Mouse (Mus musculus) myocyte (in vitro differentiated cells): Measurements from ENCODE around the gene Mtfr2.

Source experiments
- E2F4 ChIP-seq: IDR thresholded peaks from one replicate; pipeline ENCODE4 v1.6.1; 2011; ENCODE audit warnings: mild to moderate bottlenecking, control low read depth, moderate library complexity; ENCODE audit not compliant: insufficient read depth
- MYOD1 ChIP-seq, 3 experiments: IDR thresholded peaks; one replicate each; pipeline ENCODE4 v1.6.1; 2011; ENCODE audit warnings: control low read depth in 2 of 3, low read depth in 2 of 3, mild to moderate bottlenecking in 2 of 3, moderate library complexity in 1 of 3; ENCODE audit not compliant: insufficient read length in 2 of 3, control insufficient read depth in 1 of 3
- POLR2A ChIP-seq: IDR thresholded peaks from one replicate; pipeline ENCODE4 v1.6.1; 2011; ENCODE audit warnings: low read depth, mild to moderate bottlenecking, control low read depth, moderate library complexity; ENCODE audit not compliant: insufficient read length

GRCm38 (mm10) chr10:20408336-20408735 is 60.8 kb downstream of the Mtfr2 start:
- TF ChIP-seq POLR2A (no peak), E2F4 (no peak), MYOD1 (IDR thresholded peaks at IDR 0.05; ENCODE audit: control insufficient read depth in 1 of 3, insufficient read length in 2 of 3, low read depth in 2 of 3) (no peak)
